Mouse (Mus musculus) erythroblast, embryonic 14.5 days (primary cell): ENCODE data around the gene Inpp4b. TPM values are rescaled to one million over a fixed set of nuclear protein-coding genes. Genes with fewer than 3 reads are reported as not detected.

Source experiments
- H3K27me3 ChIP-seq: 2 replicates; pipeline ENCODE4 v1.6.1; 2012; ENCODE audit warnings: inconsistent platforms; ENCODE audit not compliant: control insufficient read depth
- H3K36me3 ChIP-seq: 2 replicates; pipeline ENCODE4 v1.6.1; 2012; ENCODE audit warnings: mild to moderate bottlenecking, inconsistent platforms; ENCODE audit not compliant: control insufficient read depth
- H3K4me1 ChIP-seq: 2 replicates; pipeline ENCODE4 v1.6.1; 2012; ENCODE audit warnings: inconsistent platforms; ENCODE audit not compliant: control insufficient read depth
- H3K4me3 ChIP-seq: replicated peaks from 2 replicates; pipeline ENCODE3; 2012; ENCODE audit warnings: moderate library complexity, mild to moderate bottlenecking, inconsistent platforms
- H3K9me3 ChIP-seq: 2 replicates; pipeline ENCODE4 v1.6.1; 2012; ENCODE audit warnings: low read length, inconsistent platforms, mixed read lengths; ENCODE audit not compliant: control insufficient read depth
- GATA1 ChIP-seq: IDR thresholded peaks from 2 replicates; pipeline ENCODE4 v1.6.1; 2012; ENCODE audit warnings: low read length, inconsistent platforms, mixed read lengths
- TAL1 ChIP-seq: IDR thresholded peaks from 3 replicates; pipeline ENCODE4 v1.6.1; 2012; ENCODE audit warnings: low read length, inconsistent platforms, mixed read lengths
- polyA plus RNA-seq: library from polyadenylated mRNA; stranded (reverse); fragments of >175 nt; gene quantifications from 2 replicates; pipeline ENCODE4 v1.2.3, GENCODE M21; 2012

Gene Inpp4b
- polyA plus RNA-seq, 1 experiment = not detected

DNA sequence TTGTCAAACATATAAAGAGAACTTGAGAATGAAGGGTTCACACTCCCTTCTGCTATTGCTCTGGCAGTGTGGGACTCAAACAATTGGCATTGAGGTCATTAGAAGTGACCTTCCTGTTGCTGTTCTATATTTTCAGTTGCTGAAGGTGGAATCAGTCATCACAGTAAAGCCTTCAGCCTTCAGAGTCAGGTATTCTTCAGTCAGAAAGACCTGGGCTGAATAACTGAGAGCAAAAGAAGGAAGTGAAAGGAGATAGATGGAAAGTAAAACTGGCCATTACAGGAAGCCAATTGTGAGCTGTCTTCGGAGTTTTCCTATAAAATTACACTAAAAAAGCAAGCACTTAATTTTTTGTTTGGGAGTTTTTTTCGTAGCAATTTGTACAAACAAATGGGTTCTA lies 107.4 kb downstream of the Inpp4b start:
- H3K9me3 ChIP-seq = no peaks in the 10 kb centered on the region
- TF ChIP-seq TAL1 (no peak), GATA1 (no peak)
- no peaks in the 10 kb centered on the region for H3K36me3 ChIP-seq
- no peaks in the 10 kb centered on the region for H3K4me1 ChIP-seq
- no peaks in the 10 kb centered on the region for H3K27me3 ChIP-seq
- H3K4me3 ChIP-seq = no peak overlapping the region

DNA sequence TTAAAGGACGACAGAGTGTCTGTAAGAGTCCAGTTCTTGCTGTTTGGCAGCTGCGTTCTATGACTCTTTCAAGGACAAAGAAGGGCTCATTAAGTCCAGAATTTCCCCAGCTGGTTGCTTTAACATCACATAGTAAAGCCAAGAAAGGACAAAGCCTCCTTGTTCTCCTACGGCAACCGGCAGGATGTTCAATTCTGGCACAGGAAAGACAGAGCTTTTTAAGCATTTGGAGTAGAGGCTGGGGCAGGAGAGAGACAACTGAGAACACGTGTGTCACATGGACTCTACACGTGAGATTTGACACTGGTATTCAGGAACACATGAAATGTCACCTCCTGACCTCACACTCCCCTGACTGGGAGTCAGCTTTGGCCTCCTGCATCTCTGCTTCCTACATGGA lies 109.7 kb downstream of the Inpp4b start:
- no peaks in the 10 kb centered on the region for H3K36me3 ChIP-seq
- H3K4me1 ChIP-seq = peaks cover 2% of the 10 kb centered on the region; the same call in 1 of the 2 replicates
- H3K27me3 ChIP-seq = no peaks in the 10 kb centered on the region
- no peak overlapping the region for H3K4me3 ChIP-seq
- TF ChIP-seq GATA1 (no peak), TAL1 (no peak)
- H3K9me3 ChIP-seq = no peaks in the 10 kb centered on the region

DNA sequence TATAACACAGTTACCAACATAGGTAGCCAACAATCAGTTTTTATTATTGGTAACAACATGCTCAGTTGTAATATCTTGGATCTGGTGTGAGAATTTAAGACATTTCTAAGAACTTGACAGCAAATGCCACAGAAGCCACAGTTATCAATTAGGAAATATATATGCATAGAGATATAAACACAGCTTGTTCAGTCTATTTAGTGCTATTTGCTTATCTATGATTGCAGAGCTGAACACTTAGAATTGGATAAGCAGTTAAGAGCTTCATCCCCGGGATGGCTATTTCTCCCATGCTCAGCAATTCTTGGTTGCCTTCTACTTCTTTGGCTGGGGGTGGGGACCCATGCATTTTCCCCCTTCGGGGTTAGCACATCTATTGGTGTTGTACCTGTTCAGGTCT lies 112.5 kb downstream of the Inpp4b start:
- Histone ChIP-seq H3K4me1 (peaks cover 2% of the 10 kb centered on the region; the same call in 1 of the 2 replicates), H3K27me3 (no peaks in the 10 kb centered on the region), H3K9me3 (no peaks in the 10 kb centered on the region), H3K36me3 (no peaks in the 10 kb centered on the region), H3K4me3 (no peak overlapping the region)
- no peak for TF ChIP-seq GATA1

DNA sequence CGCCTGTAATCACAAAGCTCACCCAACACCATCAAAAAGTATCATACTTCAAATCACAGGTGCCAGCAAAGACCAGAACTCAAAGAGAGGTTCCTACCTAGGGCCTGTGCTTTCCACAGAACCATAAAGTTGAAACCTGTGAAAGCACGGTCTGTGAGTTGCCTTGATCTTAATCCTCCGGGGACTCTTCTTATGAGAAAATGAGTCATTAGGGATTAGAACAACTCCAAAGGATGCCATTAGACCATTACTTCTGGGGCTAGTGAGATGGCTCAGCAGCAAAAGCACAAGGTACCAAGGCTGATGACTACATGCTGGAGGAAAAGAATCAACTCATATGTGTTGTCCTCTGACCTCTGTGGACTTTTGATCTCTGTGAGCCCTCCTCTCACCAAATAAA lies 121.4 kb downstream of the Inpp4b start:
- Histone ChIP-seq H3K27me3 (no peaks in the 10 kb centered on the region), H3K4me1 (no peaks in the 10 kb centered on the region), H3K36me3 (no peaks in the 10 kb centered on the region), H3K4me3 (no peak overlapping the region), H3K9me3 (no peaks in the 10 kb centered on the region)
- TF ChIP-seq GATA1 (no peak), TAL1 (no peak)

DNA sequence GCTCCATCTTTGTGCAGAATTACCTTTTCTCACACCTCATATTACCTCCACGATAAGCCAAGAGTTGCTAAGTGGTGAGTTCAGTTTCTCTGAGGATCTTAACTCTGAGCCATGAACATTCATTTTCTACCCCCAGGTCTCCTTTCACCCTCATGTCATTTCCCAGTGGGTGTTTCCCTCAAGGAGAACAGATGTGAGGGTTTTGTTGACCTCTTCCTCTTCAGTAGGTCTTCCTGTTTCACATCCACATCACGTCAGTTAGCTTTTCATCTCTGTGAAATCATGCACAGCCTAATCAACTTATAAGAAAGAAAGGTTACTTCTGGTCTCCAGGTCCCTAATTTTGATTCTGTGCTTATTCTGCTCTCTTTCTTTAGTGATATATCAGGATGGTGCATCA lies 124.4 kb downstream of the Inpp4b start:
- Histone ChIP-seq H3K4me3 (no peak overlapping the region), H3K36me3 (no peaks in the 10 kb centered on the region), H3K4me1 (no peaks in the 10 kb centered on the region), H3K9me3 (no peaks in the 10 kb centered on the region), H3K27me3 (no peaks in the 10 kb centered on the region)
- TF ChIP-seq GATA1 (no peak), TAL1 (no peak)

DNA sequence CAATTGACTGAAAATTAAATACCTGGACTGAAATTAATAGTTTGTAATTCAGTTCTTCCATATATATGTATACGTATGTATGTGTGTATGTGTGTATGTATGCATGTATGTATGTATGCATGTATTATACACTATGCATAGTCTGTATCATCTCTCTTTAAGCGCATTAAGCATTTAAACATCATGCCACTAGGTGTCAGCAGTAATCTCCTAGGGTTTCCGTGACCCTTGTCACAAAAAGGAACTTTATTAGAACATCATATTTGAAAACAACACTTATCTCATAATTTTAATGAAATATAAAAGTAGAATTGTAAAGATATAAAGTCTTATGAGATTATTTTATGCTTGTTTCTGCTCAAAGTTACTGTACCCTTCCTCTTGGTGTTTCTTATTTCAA lies 136.3 kb downstream of the Inpp4b start:
- Histone ChIP-seq H3K4me3 (no peak overlapping the region), H3K27me3 (no peaks in the 10 kb centered on the region), H3K36me3 (no peaks in the 10 kb centered on the region), H3K9me3 (no peaks in the 10 kb centered on the region), H3K4me1 (no peaks in the 10 kb centered on the region)
- TF ChIP-seq GATA1 (no peak), TAL1 (no peak)

DNA sequence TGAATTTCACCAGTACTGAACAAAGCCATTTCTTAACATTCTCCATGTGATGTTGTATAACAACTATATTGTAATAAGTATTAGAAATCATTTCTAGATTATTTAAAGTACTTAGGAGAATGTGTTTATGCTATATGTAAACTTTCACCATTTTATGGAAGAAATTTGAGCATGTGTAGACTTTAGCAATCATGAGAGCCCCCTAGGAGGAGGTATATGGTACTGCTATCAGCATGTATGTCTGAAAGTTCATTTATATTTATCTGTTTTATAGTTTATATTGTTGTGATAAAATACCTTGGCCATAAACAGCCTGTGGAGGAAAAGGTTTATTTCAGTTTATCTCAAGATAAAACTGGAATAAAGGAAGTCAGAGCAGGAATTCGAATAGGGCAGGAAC lies 141.5 kb downstream of the Inpp4b start:
- no peaks in the 10 kb centered on the region for H3K27me3 ChIP-seq
- no peaks in the 10 kb centered on the region for H3K9me3 ChIP-seq
- no peak overlapping the region for H3K4me3 ChIP-seq
- TF ChIP-seq GATA1 (no peak), TAL1 (no peak)
- H3K4me1 ChIP-seq = no peaks in the 10 kb centered on the region
- H3K36me3 ChIP-seq = no peaks in the 10 kb centered on the region

DNA sequence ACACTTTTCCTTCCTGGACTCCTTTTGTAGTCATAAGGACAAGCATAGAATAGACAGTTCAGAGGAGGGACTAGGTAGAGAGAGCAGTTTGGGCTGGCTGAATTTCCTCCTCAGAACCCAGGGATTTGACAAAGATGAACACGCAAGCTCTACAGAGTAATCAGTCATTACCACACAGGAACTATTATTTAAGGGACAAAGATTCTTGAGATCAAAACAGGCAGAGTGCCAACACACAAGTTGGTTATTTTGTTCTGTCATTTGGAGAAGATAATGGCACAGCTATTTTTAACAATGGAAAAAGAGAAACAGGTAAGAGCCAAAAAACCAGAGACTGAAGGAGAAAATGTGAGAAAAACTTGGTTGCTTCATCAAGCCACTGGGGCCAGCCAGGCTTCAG lies 143.3 kb downstream of the Inpp4b start:
- Histone ChIP-seq H3K27me3 (no peaks in the 10 kb centered on the region), H3K4me3 (no peak overlapping the region), H3K4me1 (no peaks in the 10 kb centered on the region), H3K9me3 (no peaks in the 10 kb centered on the region), H3K36me3 (no peaks in the 10 kb centered on the region)
- no peak for TF ChIP-seq TAL1
- no peak for TF ChIP-seq GATA1

DNA sequence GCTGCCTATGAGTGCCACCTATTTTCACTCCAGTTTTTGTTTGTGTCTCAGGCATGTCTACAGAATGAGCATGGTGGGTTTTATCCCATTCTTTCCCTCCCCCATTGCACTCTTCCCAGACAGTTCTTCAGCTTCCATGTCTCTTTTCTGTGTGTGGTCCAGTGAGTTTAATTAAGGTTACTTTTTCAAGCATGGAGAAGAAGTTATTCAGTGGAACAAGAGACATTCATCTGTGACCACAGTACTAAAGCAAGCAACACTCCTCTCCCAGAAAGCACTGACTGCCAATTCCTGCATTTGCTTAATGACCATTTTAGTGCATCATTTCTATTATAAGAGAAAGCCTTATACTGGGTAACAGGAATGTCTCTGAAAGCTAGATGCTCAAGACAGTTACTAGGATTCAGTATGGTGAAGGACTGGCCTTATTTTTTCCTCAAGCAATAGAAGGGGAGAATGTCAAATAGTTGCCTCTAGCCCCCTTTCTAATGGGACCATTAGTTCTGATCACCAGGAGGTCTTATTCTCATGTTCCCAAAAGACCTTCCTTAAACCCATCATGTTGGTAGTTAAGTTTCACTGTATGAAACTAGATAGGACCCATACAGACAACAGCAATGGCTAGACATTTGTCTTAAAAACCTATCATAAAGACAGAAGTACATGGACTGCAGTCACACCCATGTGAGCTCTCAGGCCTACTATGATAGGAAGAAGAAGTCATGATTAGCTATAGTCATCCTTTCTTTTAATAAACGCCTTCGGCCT lies 147.7 kb downstream of the Inpp4b start:
- H3K36me3 ChIP-seq = no peaks in the 10 kb centered on the region
- H3K4me1 ChIP-seq = no peaks in the 10 kb centered on the region
- no peaks in the 10 kb centered on the region for H3K27me3 ChIP-seq
- H3K4me3 ChIP-seq = no peak overlapping the region
- no peak for TF ChIP-seq TAL1
- no peak for TF ChIP-seq GATA1
- no peaks in the 10 kb centered on the region for H3K9me3 ChIP-seq

DNA sequence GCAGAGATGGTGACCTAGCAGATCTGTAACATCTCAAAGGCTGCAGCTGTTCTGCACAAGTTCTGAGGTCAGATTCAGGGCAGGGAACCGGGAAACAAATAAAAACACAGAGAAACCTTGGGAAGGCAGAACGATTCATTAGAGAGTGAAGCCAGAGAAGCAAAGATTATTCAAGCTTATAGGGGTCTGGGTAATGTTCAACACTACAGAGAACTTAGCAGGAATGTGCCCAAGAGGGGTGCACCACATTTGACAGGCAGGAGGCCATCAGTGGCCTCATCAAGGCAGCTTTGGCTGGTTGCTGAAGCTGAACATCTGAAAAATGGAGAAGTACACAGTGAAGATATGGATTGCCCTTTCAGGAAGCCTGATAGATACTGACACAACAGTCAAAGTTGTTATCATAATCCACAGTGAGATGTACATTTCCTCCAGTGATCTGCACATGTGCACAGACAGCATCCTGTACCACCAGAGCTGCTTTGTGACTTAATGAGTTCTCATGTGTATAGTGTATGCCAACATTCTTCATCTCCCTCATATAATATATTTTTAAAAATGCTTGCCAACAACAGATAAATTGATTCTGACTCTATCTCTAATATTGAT lies 148.8 kb downstream of the Inpp4b start:
- Histone ChIP-seq H3K4me3 (no peak overlapping the region), H3K27me3 (no peaks in the 10 kb centered on the region), H3K36me3 (no peaks in the 10 kb centered on the region), H3K9me3 (no peaks in the 10 kb centered on the region), H3K4me1 (no peaks in the 10 kb centered on the region)
- TF ChIP-seq TAL1 (no peak), GATA1 (no peak)
